Mouse (Mus musculus) embryonic fibroblast, embryonic 13.5 days (primary cell): ENCODE measurements around the gene Ap5z1. TPM values are rescaled to one million over a fixed set of nuclear protein-coding genes. Genes with fewer than 3 reads are reported as not detected.
A peak's percentile ranks its signal among the peaks of the same experiment; 100 is the strongest.

Source experiments
- H3K27ac ChIP-seq: 2 replicates; pipeline ENCODE4 v1.5.1; 2012; ENCODE audit warnings: low read length, control low read depth, inconsistent platforms; ENCODE audit not compliant: insufficient read depth
- H3K4me1 ChIP-seq: 2 replicates; pipeline ENCODE4 v1.6.1; 2011; ENCODE audit warnings: low read length; ENCODE audit not compliant: control insufficient read depth, insufficient read depth
- H3K4me3 ChIP-seq: 2 replicates; pipeline ENCODE4 v1.5.1; 2011; ENCODE audit warnings: mild to moderate bottlenecking, control low read depth, low read length; ENCODE audit not compliant: insufficient read depth
- CTCF ChIP-seq: IDR thresholded peaks from 2 replicates; pipeline ENCODE4 v1.5.1; 2011; ENCODE audit warnings: mild to moderate bottlenecking, control low read depth, low read length, moderate library complexity, borderline replicate concordance; ENCODE audit not compliant: insufficient read depth
- POLR2A ChIP-seq: IDR thresholded peaks from 2 replicates; pipeline ENCODE4 v1.6.1; 2011; ENCODE audit warnings: low read depth, mild to moderate bottlenecking, control low read depth, low read length, moderate library complexity
- polyA plus RNA-seq: library from polyadenylated mRNA; stranded (reverse); fragments of >200 nt; gene quantifications from 2 replicates; pipeline ENCODE4 v1.2.4, GENCODE M21; 2011; ENCODE audit warnings: low read depth; ENCODE audit not compliant: missing spikeins, insufficient read length

The Ap5z1 gene
- polyA plus RNA-seq = 8.2 and 10.1 TPM in 2 replicates

GRCm38 (mm10) chr5:142463461-142464454 is at the start of gene Ap5z1:
Ap5z1 (plus strand) TSS chr5:142463944.
- peak within 1 kb of the TSS; percentile 90 for H3K4me3 ChIP-seq
- H3K27ac ChIP-seq = peak within 1 kb of the TSS; percentile 79

GRCm38 (mm10) chr5:142415401-142415800 is 48.3 kb upstream of the Ap5z1 start:
- no peak overlapping the region for H3K27ac ChIP-seq
- no peak overlapping the region for H3K4me3 ChIP-seq
- peaks cover 6% of the 10 kb centered on the region; the same call in 1 of the 2 replicates for H3K4me1 ChIP-seq
- no peak for TF ChIP-seq CTCF
- TF ChIP-seq POLR2A = no peak

More at GRCm38 (mm10) chr5:142463461-142464454, at the start of gene Ap5z1:
- H3K4me1 ChIP-seq = peaks cover 4% of the 10 kb centered on the region
- TF ChIP-seq POLR2A (peak; percentile 59), CTCF (no peak)

GRCm38 (mm10) chr5:142416070-142416775 is 47.5 kb upstream of the Ap5z1 start:
- Histone ChIP-seq H3K4me1 (peaks cover 6% of the 10 kb centered on the region; the same call in 1 of the 2 replicates), H3K27ac (no peak overlapping the region), H3K4me3 (no peak overlapping the region)
- TF ChIP-seq POLR2A = no peak
- TF ChIP-seq CTCF = no peak

- no peak overlapping the region for H3K4me3 ChIP-seq
- H3K27ac ChIP-seq = no peak overlapping the region
These were observed 46.6 kb upstream of the Ap5z1 start for GRCm38 (mm10) chr5:142417104-142417503.

GRCm38 (mm10) chr5:142417876-142418275 is 45.9 kb upstream of the Ap5z1 start:
- no peak for TF ChIP-seq CTCF
- no peak for TF ChIP-seq POLR2A
- Histone ChIP-seq H3K4me3 (no peak overlapping the region), H3K4me1 (no peaks in the 10 kb centered on the region), H3K27ac (no peak overlapping the region)

More at GRCm38 (mm10) chr5:142417104-142417503, 46.6 kb upstream of the Ap5z1 start:
- TF ChIP-seq CTCF (no peak), POLR2A (no peak)
- peaks cover 6% of the 10 kb centered on the region; the same call in 1 of the 2 replicates for H3K4me1 ChIP-seq

- TF ChIP-seq POLR2A (no peak), CTCF (no peak)
- H3K4me1 ChIP-seq = no peaks in the 10 kb centered on the region
- H3K27ac ChIP-seq = no peak overlapping the region
- H3K4me3 ChIP-seq = no peak overlapping the region
These were observed 45.3 kb upstream of the Ap5z1 start for GRCm38 (mm10) chr5:142418419-142418818.

GRCm38 (mm10) chr5:142420317-142420716 is 43.4 kb upstream of the Ap5z1 start:
- H3K4me1 ChIP-seq = peaks cover 7% of the 10 kb centered on the region; the same call in 1 of the 2 replicates
- TF ChIP-seq POLR2A (no peak), CTCF (no peak)
- H3K27ac ChIP-seq = no peak overlapping the region
- H3K4me3 ChIP-seq = no peak overlapping the region

GRCm38 (mm10) chr5:142420920-142421319 is 42.8 kb upstream of the Ap5z1 start:
- Histone ChIP-seq H3K27ac (no peak overlapping the region), H3K4me1 (peaks cover 12% of the 10 kb centered on the region), H3K4me3 (no peak overlapping the region)
- TF ChIP-seq CTCF = no peak

GRCm38 (mm10) chr5:142421886-142422285 is 41.9 kb upstream of the Ap5z1 start:
- TF ChIP-seq POLR2A = no peak
- TF ChIP-seq CTCF = no peak
- H3K4me1 ChIP-seq = peaks cover 13% of the 10 kb centered on the region
- no peak overlapping the region for H3K4me3 ChIP-seq
- H3K27ac ChIP-seq = no peak overlapping the region
